Mouse (Mus musculus) midbrain, embryonic 13.5 days (tissue): ENCODE measurements around the gene Klra6. TPM values are rescaled to one million over a fixed set of nuclear protein-coding genes. Genes with fewer than 3 reads are reported as not detected.
"Not testable (repeated sequence)": the region's sequence is repeated elsewhere in the genome, so short reads cannot be mapped to it uniquely, and the experiment has no call there.

ENCODE experiments used
- ATAC-seq: fragments of 200-750 bp; cut with Nextera tagmentation; 2 replicates; pipeline ENCODE4 v1.8.0; 2017; ENCODE audit warnings: mild to moderate bottlenecking, moderate TSS enrichment, moderate library complexity
- H3K27ac ChIP-seq: fragments of 300-500 bp; sonication (generic); 2 replicates; pipeline ENCODE4 v1.5.1; 2015; ENCODE audit warnings: inconsistent platforms, mild to moderate bottlenecking, moderate library complexity
- H3K27me3 ChIP-seq: fragments of 300-500 bp; sonication (generic); 2 replicates; pipeline ENCODE4 v1.6.1; 2015; ENCODE audit warnings: mild to moderate bottlenecking, inconsistent platforms
- H3K36me3 ChIP-seq: fragments of 300-500 bp; sonication (generic); 2 replicates; pipeline ENCODE4 v1.6.1; 2015; ENCODE audit warnings: mild to moderate bottlenecking, inconsistent platforms
- H3K4me1 ChIP-seq: fragments of 300-500 bp; sonication (generic); replicated peaks from 2 replicates; pipeline ENCODE4 v1.6.1; 2015; ENCODE audit warnings: inconsistent platforms
- H3K4me2 ChIP-seq: fragments of 300-500 bp; sonication (generic); replicated peaks from 2 replicates; pipeline ENCODE4 v1.6.1; 2015; ENCODE audit warnings: moderate library complexity, mild to moderate bottlenecking, inconsistent platforms
- H3K4me3 ChIP-seq: fragments of 300-500 bp; sonication (generic); replicated peaks from 2 replicates; pipeline ENCODE4 v1.5.1; 2015; ENCODE audit warnings: mild to moderate bottlenecking, inconsistent platforms
- H3K9ac ChIP-seq: fragments of 300-500 bp; sonication (generic); replicated peaks from 2 replicates; pipeline ENCODE4 v1.6.1; 2015; ENCODE audit warnings: mild to moderate bottlenecking, inconsistent platforms
- H3K9me3 ChIP-seq: fragments of 300-500 bp; sonication (generic); 2 replicates; pipeline ENCODE4 v1.6.1; 2016; ENCODE audit warnings: mild to moderate bottlenecking, inconsistent platforms
- WGBS: fragments of 180-500 bp; shearing (Covaris S2); methylation state at CpG from one replicate; pipeline ENCODE4 v1.1.7; 2015; 5-methylcytosine and 5-hydroxymethylcytosine counted together
- polyA plus RNA-seq: library from polyadenylated mRNA; unstranded; fragments of >200 nt; fragmentation: Nextera tagmentation; extraction: Ambion mirVana; gene quantifications from 2 replicates; pipeline ENCODE4 v1.2.1, GENCODE M21; 2015

Gene Klra6
- not detected in 2 replicates for polyA plus RNA-seq

- H3K9me3 ChIP-seq = peaks cover 8% of the 10 kb centered on the region; the same call in 1 of the 2 replicates
- no peaks in the 10 kb centered on the region for H3K27me3 ChIP-seq
- H3K27ac ChIP-seq = no peak within 1 kb of the TSS
- H3K36me3 ChIP-seq = no peaks in the 10 kb centered on the region
- WGBS = 76% methylated on average over 4 of the region's 4 CpGs
- H3K4me3 ChIP-seq = no peak within 1 kb of the TSS
- H3K4me2 ChIP-seq = no peak within 1 kb of the TSS
- H3K4me1 ChIP-seq = no peaks in the 10 kb centered on the region
- no peak for ATAC-seq
- no peak within 1 kb of the TSS for H3K9ac ChIP-seq
Observed at GRCm38 (mm10) chr6:130026854-130027253, at the start of gene Klra6. Gene Klra6, minus strand, starts transcription at chr6:130026954.

DNA sequence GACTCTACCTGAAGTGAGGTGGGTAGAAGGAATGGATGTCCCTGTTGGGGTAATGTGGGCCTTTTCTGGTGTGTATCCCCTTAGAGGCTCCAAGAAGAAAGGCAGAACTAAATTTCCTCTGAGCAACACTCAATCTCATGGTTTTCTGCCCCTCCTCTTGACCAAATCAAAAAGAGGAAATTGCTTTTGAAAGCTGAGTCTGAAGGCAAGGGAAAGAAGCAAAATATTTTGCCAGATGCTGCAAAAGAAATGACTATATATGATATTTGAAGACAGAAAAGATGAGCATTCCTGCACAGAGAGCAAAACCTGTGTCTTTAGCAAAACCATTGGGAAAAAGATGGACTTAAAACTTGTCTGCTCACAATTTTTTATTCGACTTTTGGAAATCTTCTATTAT is 40.4 kb upstream of the Klra6 start, which contains the start of gene Klra4:
TSS of gene Klra4 (minus strand) at position 101 of the 400 bp plus-strand sequence.
- ATAC-seq, H3K4me2 ChIP-seq, H3K4me3 ChIP-seq, H3K36me3 ChIP-seq, H3K27me3 ChIP-seq, H3K9ac ChIP-seq, H3K4me1 ChIP-seq, H3K27ac ChIP-seq: not testable (repeated sequence)
- H3K9me3 ChIP-seq = peaks cover 16% of the 10 kb centered on the region
- 76% methylated on average over 1 of the region's 1 CpGs for WGBS

DNA sequence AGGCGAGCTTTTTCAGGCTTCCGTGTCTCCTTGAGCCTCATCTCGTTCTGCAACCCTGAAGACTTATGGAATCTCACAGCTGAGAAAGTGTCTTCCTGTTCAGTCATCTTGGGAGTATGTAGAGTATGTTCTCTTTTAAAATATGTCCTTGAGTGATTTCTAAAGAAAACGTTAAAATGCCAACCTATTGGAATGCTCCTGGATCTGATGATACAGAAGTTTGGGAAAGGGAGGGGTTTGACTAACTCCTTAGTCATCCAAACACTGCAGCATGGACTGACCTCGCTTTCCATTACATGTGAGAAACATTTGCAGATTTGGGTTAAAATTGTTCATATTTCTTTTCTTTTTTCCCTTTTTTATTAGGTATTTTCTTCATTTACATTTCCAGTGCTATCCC is 38.4 kb upstream of the Klra6 start:
- H3K9me3 ChIP-seq = peaks cover 8% of the 10 kb centered on the region
- no peaks in the 10 kb centered on the region for H3K36me3 ChIP-seq
- no peak overlapping the region for H3K4me3 ChIP-seq
- no peak overlapping the region for H3K27ac ChIP-seq
- no peak for ATAC-seq
- H3K4me2 ChIP-seq = no peak overlapping the region
- 74% methylated on average over 5 of the region's 5 CpGs for WGBS
- H3K27me3 ChIP-seq = no peaks in the 10 kb centered on the region
- H3K9ac ChIP-seq = no peak overlapping the region
- H3K4me1 ChIP-seq = no peaks in the 10 kb centered on the region

GRCm38 (mm10) chr6:130035146-130035545 is 8.4 kb upstream of the Klra6 start:
- not testable (repeated sequence) for H3K36me3 ChIP-seq, H3K4me2 ChIP-seq, H3K4me1 ChIP-seq, ATAC-seq, H3K4me3 ChIP-seq, H3K27ac ChIP-seq, H3K9ac ChIP-seq, H3K27me3 ChIP-seq
- WGBS = 57% methylated on average over 4 of the region's 4 CpGs
- H3K9me3 ChIP-seq = peaks cover 20% of the 10 kb centered on the region

DNA sequence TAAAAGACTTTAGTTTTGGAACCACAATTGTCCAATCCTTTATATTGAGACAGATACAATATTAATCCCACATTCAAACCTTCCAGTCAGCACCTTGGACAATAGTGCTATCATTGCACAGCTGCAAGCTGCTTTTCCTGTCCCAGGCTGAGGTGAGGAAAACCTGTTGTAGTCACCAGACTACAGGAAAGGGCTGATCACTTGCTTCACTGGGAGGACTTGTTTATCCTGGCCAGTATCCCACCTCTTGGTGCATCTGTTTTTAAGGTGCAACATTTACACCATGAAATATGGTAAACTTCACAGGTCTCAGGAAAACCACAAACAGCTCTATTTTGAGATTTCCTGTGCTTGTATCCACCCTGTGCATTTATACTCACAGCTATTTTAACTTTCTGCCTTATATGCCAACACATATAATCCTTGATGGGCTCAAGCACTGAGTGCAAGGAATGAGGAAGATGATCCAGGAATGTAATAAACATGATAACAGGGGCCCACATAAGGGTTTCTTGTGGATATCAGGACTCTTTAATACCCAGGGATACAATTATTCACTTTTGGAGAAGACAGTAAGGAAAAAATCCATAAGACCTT is 4.8 kb upstream of the Klra6 start:
- H3K36me3 ChIP-seq, H3K27ac ChIP-seq, ATAC-seq, H3K4me2 ChIP-seq, H3K27me3 ChIP-seq, H3K4me3 ChIP-seq, H3K9ac ChIP-seq, H3K4me1 ChIP-seq: not testable (repeated sequence)
- peaks cover 17% of the 10 kb centered on the region; the same call in 1 of the 2 replicates for H3K9me3 ChIP-seq

Other genes starting within 250 kb of the Klra6 start
- gene Gm156, start 242.7 kb downstream of the Klra6 start, polyA plus RNA-seq = not detected in 2 replicates
- gene Gm17631, start 164.3 kb downstream of the Klra6 start, polyA plus RNA-seq = not detected in 2 replicates
- not detected in 2 replicates for gene Klra17, start 150.3 kb downstream of the Klra6 start, polyA plus RNA-seq
- not detected in 2 replicates for gene Klra5, start 109.3 kb downstream of the Klra6 start, polyA plus RNA-seq
- not detected in 2 replicates for gene Klra4, start 40.3 kb upstream of the Klra6 start, polyA plus RNA-seq
- gene Klra8, start 102.9 kb upstream of the Klra6 start, polyA plus RNA-seq = not detected in 2 replicates
- gene Klra9, start 166.2 kb upstream of the Klra6 start, polyA plus RNA-seq = not detected in 2 replicates
- not detected in 2 replicates for gene Klra7, start 206.4 kb upstream of the Klra6 start, polyA plus RNA-seq